Mouse (Mus musculus) thymus, adult 2 months (tissue): Measurements from ENCODE around the gene Rps5. TPM values are rescaled to one million over a fixed set of nuclear protein-coding genes. Genes with fewer than 3 reads are reported as not detected.

Experiments
- DNase-seq: peaks from one replicate; pipeline ENCODE4 v3.0.0; 2021
- H3K27ac ChIP-seq: fragments of 200-500 bp; 2 replicates; pipeline ENCODE4 v1.5.1; 2012; ENCODE audit warnings: low read length, control low read depth; ENCODE audit not compliant: control insufficient read depth, insufficient read depth
- H3K27me3 ChIP-seq: fragments of 200-500 bp; 2 replicates; pipeline ENCODE4 v1.6.1; 2012; ENCODE audit warnings: mild to moderate bottlenecking, low read length, moderate library complexity, mixed read lengths; ENCODE audit not compliant: control insufficient read depth, insufficient read depth
- H3K36me3 ChIP-seq: fragments of 200-500 bp; 2 replicates; pipeline ENCODE4 v1.6.1; 2012; ENCODE audit warnings: mild to moderate bottlenecking, low read length, moderate library complexity; ENCODE audit not compliant: control insufficient read depth, insufficient read depth
- H3K4me1 ChIP-seq: fragments of 200-500 bp; replicated peaks from 2 replicates; pipeline ENCODE4 v1.6.1; 2012; ENCODE audit warnings: low read length; ENCODE audit not compliant: control insufficient read depth, insufficient read depth
- H3K4me3 ChIP-seq: fragments of 200-500 bp; 2 replicates; pipeline ENCODE4 v1.5.1; 2012; ENCODE audit warnings: mild to moderate bottlenecking, low read length, control low read depth, moderate library complexity; ENCODE audit not compliant: control insufficient read depth, insufficient read depth
- CTCF ChIP-seq: fragments of 200-500 bp; IDR thresholded peaks from 2 replicates; pipeline ENCODE4 v1.5.1; 2012; ENCODE audit warnings: mild to moderate bottlenecking, control low read depth, low read length, moderate library complexity, borderline replicate concordance; ENCODE audit not compliant: control insufficient read depth, poor library complexity, insufficient read depth; ENCODE audit errors: extremely low read depth
- POLR2A ChIP-seq: fragments of 200-500 bp; IDR thresholded peaks from 2 replicates; pipeline ENCODE4 v1.6.1; 2012; ENCODE audit warnings: mild to moderate bottlenecking, low read length, control low read depth, moderate library complexity; ENCODE audit not compliant: control insufficient read depth, poor library complexity, insufficient read depth; ENCODE audit errors: extremely low read depth
- WGBS: fragments of 180-500 bp; shearing (Covaris S2); methylation state at CpG from one replicate; pipeline ENCODE4 v1.1.7; 2018; 5-methylcytosine and 5-hydroxymethylcytosine counted together
- polyA plus RNA-seq: library from polyadenylated mRNA; depleted of rRNA; stranded (reverse); fragments of >200 nt; gene quantifications from 2 replicates; pipeline ENCODE4 v1.2.3, GENCODE M21; 2012

The Rps5 gene
- polyA plus RNA-seq, 1 experiment = 2,907 TPM

- Histone ChIP-seq H3K27me3 (no peaks in the 10 kb centered on the region), H3K27ac (no peak overlapping the region), H3K36me3 (peaks cover 13% of the 10 kb centered on the region), H3K4me1 (no peaks in the 10 kb centered on the region), H3K4me3 (no peak overlapping the region)
- 92% methylated on average over 5 of the region's 5 CpGs for WGBS
- TF ChIP-seq CTCF (no peak), POLR2A (no peak)
- DNase-seq = no peak
Observed at GRCm38 (mm10) chr7:12887585-12887984, 34.5 kb upstream of the Rps5 start.

- H3K27me3 ChIP-seq = no peaks in the 10 kb centered on the region
- H3K27ac ChIP-seq = no peak overlapping the region
- 94% methylated on average over 14 of the region's 14 CpGs for WGBS
- no peaks in the 10 kb centered on the region for H3K4me1 ChIP-seq
- DNase-seq = no peak
- TF ChIP-seq CTCF (no peak), POLR2A (no peak)
- H3K4me3 ChIP-seq = no peak overlapping the region
- peaks cover 13% of the 10 kb centered on the region for H3K36me3 ChIP-seq
Observed at GRCm38 (mm10) chr7:12890928-12891327, 31.2 kb upstream of the Rps5 start.

- Histone ChIP-seq H3K27ac (no peak overlapping the region), H3K4me3 (no peak overlapping the region), H3K27me3 (no peaks in the 10 kb centered on the region), H3K4me1 (no peaks in the 10 kb centered on the region), H3K36me3 (peaks cover 10% of the 10 kb centered on the region)
- TF ChIP-seq CTCF (no peak), POLR2A (no peak)
- WGBS = 39% methylated on average over 1 of the region's 1 CpGs
- no peak for DNase-seq
Observed at GRCm38 (mm10) chr7:12891334-12891733, 30.8 kb upstream of the Rps5 start.

DNA sequence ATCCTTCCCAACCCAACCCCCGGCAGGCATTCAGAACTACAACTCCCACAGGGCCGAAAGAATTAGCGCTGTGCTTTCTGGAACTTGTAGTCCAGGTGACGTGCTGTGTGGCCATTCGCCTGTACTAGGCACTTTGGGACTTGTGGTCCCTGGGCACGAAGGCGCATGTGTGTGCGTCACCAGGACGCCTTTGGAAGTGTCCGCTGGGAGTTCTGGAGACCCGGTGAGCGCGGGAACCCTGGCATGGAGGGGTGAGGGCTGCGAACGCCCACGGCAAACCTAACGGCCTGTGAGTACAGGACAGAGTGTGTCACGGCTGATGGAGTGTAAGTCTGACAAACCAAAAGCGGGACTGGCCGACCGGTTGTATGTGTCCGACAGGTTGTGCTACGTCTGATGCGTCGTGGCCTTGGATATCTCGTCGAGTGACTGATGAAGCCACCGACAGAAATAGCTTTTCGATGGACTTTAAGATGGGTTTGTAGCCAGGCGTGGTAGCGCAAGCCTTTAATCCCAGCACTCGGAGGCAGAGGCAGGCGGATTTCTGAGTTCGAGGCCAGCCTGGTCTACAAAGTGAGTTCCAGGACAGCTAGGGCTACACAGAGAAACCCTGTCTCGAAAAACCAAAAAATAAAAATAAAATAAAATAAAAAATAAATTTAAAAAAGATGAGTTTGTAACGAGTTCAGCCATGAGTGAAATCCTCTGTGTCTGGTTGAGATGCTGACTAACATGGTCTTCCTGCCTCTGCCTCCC lies 24.3 kb upstream of the Rps5 start, which contains the start of gene Zscan22:
Gene Zscan22, plus strand, starts transcription at position 161 of the 756 bp plus-strand sequence.
- Histone ChIP-seq H3K4me1 (peaks cover 3% of the 10 kb centered on the region; the same call in 1 of the 2 replicates), H3K27me3 (no peaks in the 10 kb centered on the region), H3K4me3 (peak within 1 kb of the TSS; percentile 96), H3K36me3 (no peaks in the 10 kb centered on the region), H3K27ac (no peak within 1 kb of the TSS)
- WGBS = 9% methylated on average over 36 of the region's 36 CpGs
- no peak for TF ChIP-seq POLR2A
- TF ChIP-seq CTCF = peak; percentile 38; the same call in 1 of the 2 replicates
- DNase-seq = peak; percentile 80

GRCm38 (mm10) chr7:12901517-12901916 lies 20.6 kb upstream of the Rps5 start:
- Histone ChIP-seq H3K27ac (no peak overlapping the region), H3K4me3 (no peak overlapping the region), H3K36me3 (peaks cover 3% of the 10 kb centered on the region; the same call in 1 of the 2 replicates), H3K27me3 (no peaks in the 10 kb centered on the region), H3K4me1 (peaks cover 3% of the 10 kb centered on the region; the same call in 1 of the 2 replicates)
- WGBS = 49% methylated on average over 5 of the region's 5 CpGs
- no peak for TF ChIP-seq CTCF
- DNase-seq = no peak

DNA sequence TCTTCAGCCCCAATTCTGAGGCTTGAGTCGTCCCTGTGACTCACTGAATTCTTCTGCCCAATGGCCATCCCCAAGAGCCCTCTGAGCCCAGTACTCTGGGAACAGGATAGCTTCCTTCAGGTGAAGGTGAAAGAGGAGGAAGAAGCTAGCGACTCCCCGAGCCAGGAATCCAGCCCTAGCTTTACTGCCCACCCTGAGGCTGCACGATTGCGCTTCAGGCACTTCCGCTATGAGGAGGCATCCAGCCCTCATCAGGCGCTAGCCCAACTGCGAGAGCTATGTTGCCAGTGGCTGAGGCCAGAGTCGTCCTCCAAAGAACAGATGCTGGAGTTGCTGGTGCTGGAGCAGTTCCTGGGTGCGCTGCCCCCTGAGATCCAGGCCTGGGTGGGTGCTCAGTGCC lies 18.5 kb upstream of the Rps5 start:
- Histone ChIP-seq H3K27me3 (no peaks in the 10 kb centered on the region), H3K4me1 (no peaks in the 10 kb centered on the region), H3K36me3 (peaks cover 12% of the 10 kb centered on the region), H3K4me3 (peak overlapping the region; percentile 91), H3K27ac (no peak overlapping the region)
- TF ChIP-seq CTCF (no peak), POLR2A (no peak)
- DNase-seq = peak; percentile 33
- WGBS = 48% methylated on average over 10 of the region's 10 CpGs

- no peak for DNase-seq
- Histone ChIP-seq H3K36me3 (peaks cover 12% of the 10 kb centered on the region), H3K4me3 (no peak overlapping the region), H3K27ac (no peak overlapping the region), H3K27me3 (no peaks in the 10 kb centered on the region), H3K4me1 (peaks cover 3% of the 10 kb centered on the region)
- TF ChIP-seq CTCF = no peak
- TF ChIP-seq POLR2A = no peak
- 100% methylated on average over 1 of the region's 1 CpGs for WGBS
Observed at GRCm38 (mm10) chr7:12905146-12905545, 16.9 kb upstream of the Rps5 start.
